Comparison of ENCODE assay signal across 8 mouse cellular contexts in genomic region chr11:8468161-8469091, GRCm38 (mm10).
DNase-seq lines count a peak whose midpoint lies in the region; ATAC-seq lines count a peak whose summit lies in the region.

No protein-coding gene starts in this region.

- H3K36me3 ChIP-seq in hindbrain, embryonic 16.5 days (ENCODE audit: control insufficient read depth, insufficient read depth, low read length): no peaks in the 10 kb centered on the region

- H3K4me1 ChIP-seq in hindbrain, embryonic 16.5 days (ENCODE audit: control insufficient read depth, insufficient read depth, low read depth, low read length): peaks cover 19% of the 10 kb centered on the region

- H3K9me3 ChIP-seq in hindbrain, embryonic 16.5 days (ENCODE audit: control insufficient read depth, low read length): no peaks in the 10 kb centered on the region

- peak; percentile 93 for ATAC-seq in hindbrain, embryonic 16.5 days
- no peak for ATAC-seq in erythroblast, adult 5-6 weeks (replicated peaks; ENCODE audit: low FRiP score, poor library complexity, severe bottlenecking)

- peaks cover 3% of the 10 kb centered on the region; the same call in 1 of the 2 replicates for H3K27me3 ChIP-seq in hindbrain, embryonic 16.5 days (replicated peaks; ENCODE audit: control insufficient read depth, insufficient read depth, low read length)

- intact Hi-C loops in gastrocnemius, postnatal 14 days (cut with DNase I; ENCODE audit: low total_unique reads): no loop called here

- peak overlapping the region; percentile 50 for H3K4me3 ChIP-seq in hindbrain, embryonic 16.5 days (ENCODE audit: low read length)

- DNase-seq in ZHBTc4 (ENCODE audit: low read depth, low spot score): peak; percentile 84
- DNase-seq in embryo, embryonic 10.5 days (ENCODE audit: low spot score): peak; percentile 74
- peak; percentile 67 for DNase-seq in gastrocnemius, postnatal 14 days
- DNase-seq in left cerebral cortex, adult 8-10 months (ENCODE audit: low spot score in 2 of 2): peak; percentile 42 to 75
- DNase-seq in lung, postnatal 25 days (ENCODE audit: low spot score): peak; percentile 79
- peak; percentile 81 for DNase-seq in right cerebral cortex, adult 18-20 months

- peak overlapping the region; percentile 83 for H3K27ac ChIP-seq in hindbrain, embryonic 16.5 days (ENCODE audit: low read depth, low read length)

- WGBS in hindbrain, embryonic 16.5 days: 1% methylated on average over 22 of the region's 33 CpGs

- peak overlapping the region; percentile 91 for H3K4me2 ChIP-seq in hindbrain, embryonic 16.5 days (ENCODE audit: low read length)

- H3K9ac ChIP-seq in hindbrain, embryonic 16.5 days (ENCODE audit: low read depth, low read length): peak overlapping the region; percentile 71
